Mouse (Mus musculus): ENCODE measurements around the gene Helz.

Helz gene

GRCm38 (mm10) chr11:107674006-107674405, 126.3 kb downstream of the Helz start:
- no peak for DNase-seq (ENCODE audit: low read depth, low spot score)

- no peak for DNase-seq (ENCODE audit: low read depth, low spot score)
These were observed 126.9 kb downstream of the Helz start for GRCm38 (mm10) chr11:107674601-107675000.

GRCm38 (mm10) chr11:107675246-107675645, 127.5 kb downstream of the Helz start:
- no peak for DNase-seq (ENCODE audit: low read depth, low spot score)

DNA sequence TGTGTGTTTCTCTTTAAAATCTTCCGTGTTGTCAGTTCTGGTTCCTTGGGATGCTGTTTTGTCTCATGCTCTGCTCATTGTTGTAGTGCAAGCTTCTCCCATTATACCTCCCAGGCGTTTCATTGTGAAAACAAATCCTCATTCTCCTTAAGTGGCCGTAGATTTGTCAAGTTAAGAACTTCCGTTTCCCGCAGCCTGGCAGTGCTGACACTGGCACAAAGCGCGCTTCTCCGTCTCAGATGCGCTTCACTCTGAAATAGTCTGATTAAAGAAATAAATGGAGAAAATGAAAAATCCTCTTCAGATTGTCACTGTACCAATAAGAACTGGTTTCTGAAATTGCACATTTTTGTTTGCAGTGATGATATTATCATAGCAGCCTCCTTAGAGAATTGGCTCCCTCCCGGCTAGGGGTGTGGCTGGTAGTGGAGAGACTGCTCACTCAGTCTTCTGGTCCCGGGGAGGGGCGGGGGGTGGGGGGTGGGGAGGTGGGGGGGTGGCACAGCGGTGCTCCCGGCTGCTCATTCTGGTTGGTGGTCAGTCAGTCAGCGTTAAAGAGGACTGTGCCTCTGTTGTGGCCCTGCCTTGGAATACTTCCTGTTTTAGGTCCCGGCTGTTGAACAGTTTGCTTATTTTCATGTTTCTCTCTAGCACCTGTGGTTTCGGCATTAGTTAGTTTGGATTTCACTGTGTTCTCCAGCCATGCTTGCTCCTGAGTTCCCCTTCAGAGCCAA, 128.6 kb downstream of the Helz start:
- no peak for DNase-seq (ENCODE audit: low read depth, low spot score)

GRCm38 (mm10) chr11:107682694-107683355, 135.1 kb downstream of the Helz start:
- DNase-seq (ENCODE audit: low read depth, low spot score) = no peak

GRCm38 (mm10) chr11:107683544-107684465, 136.1 kb downstream of the Helz start:
- DNase-seq (ENCODE audit: low read depth, low spot score) = peak; percentile 52

- peak; percentile 85 for DNase-seq (ENCODE audit: low read depth, low spot score)
These were observed 138.6 kb downstream of the Helz start for GRCm38 (mm10) chr11:107686290-107686689.

DNA sequence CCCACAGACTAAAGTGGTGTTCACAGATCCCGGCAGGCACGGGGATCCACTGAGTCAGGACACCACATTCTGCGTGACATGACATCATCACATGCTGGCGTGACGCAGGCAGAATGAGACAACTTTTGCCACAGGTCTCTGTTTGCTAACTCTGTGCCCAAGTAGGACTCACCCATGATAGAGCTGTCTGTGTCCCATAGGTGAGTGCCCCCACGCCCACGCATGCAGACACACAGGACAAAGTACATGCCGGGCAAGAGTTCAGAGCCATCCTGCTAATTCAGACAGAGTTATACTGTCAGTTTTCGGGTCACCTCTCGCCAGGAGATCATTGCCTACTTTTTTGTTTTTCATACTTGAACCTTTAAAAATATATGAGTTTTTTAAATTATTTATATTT, 140.8 kb downstream of the Helz start:
- no peak for DNase-seq (ENCODE audit: low read depth, low spot score)

- no peak for DNase-seq (ENCODE audit: low read depth, low spot score)
These were observed 143.8 kb downstream of the Helz start for GRCm38 (mm10) chr11:107691569-107691968.

GRCm38 (mm10) chr11:107693338-107693737, 145.6 kb downstream of the Helz start:
- DNase-seq (ENCODE audit: low read depth, low spot score) = no peak

DNA sequence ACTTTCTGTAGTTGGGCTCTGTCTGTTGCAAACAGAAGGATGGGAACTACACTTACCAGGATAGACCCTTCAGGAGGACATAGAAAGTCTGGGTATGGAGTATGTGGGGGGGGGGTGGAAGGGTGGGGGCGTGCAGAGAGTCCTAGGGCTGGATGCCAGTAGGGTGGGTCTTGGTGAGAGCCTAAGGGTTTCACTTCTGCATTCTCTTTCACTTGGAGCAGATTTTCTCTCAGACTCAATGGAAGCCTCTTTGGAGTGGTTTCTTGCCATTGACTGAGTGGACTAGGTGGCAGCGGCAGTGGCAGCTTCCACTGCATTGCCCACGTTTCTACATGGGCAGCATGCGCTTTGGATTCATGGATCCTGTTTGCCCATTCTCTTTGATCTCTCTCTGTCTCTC, 152.2 kb downstream of the Helz start:
- no peak for DNase-seq (ENCODE audit: low read depth, low spot score)

DNA sequence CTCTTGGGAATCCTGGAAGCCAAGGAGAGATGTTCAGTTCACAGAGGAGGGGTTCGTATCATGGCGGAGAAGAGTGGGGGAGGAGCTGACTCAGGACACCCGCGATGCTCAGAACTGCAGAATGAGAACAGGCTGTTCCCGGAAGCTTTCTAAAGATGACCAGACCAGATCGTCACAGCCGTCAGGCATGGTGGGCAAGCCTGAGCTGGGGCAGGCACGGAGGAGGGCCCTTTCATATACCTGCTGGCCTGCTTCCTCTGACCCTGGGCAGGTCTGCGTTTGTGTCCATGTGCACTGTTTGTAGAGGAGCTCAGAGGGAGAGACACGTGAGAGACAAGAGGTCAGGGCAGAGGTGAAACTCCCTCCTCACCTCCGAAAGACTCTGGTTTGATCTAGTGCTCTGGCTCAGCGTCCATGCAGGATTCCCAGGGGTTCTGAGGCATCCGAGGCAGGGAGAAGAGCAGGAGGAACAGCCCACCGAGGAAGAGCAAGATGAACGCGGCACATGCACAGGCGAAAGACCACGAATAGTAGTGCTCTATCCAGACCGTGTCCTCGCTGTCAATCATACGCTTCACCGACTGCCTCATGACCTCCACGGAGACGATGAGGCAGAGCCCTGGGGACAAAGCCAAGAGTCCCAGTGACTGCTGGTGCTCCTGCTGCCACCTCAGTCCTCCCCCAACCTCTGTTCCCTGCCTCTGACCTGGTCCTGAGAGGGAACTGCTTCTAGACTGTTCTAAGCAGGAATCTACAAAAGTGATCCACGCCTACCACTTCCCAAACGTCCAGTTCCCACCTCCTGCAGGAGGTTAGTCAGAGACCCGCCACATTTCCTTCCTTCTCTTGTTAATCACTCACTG, 155.8 kb downstream of the Helz start:
- no peak for DNase-seq (ENCODE audit: low read depth, low spot score)

DNA sequence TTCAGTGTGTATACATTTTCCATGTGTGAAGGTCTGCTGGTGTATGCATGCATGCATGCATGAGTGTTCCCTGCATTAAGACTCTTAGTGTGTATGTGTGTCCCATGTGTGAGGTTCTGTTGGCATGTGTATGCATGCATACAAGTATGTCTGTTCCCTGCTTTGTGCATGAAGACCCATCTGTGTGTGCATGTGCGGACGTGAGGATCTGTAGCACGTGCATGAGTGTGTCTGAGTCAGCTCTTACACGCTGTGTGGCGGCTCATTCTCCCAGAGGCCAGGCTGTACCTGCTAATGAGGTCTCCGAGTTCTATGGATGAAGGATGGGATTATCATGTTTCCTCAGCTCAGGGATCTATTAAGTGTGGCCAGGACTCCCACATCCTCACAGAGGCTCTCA, 157.3 kb downstream of the Helz start:
- no peak for DNase-seq (ENCODE audit: low read depth, low spot score)

GRCm38 (mm10) chr11:107705476-107706074, 157.8 kb downstream of the Helz start:
- no peak for DNase-seq (ENCODE audit: low read depth, low spot score)

DNA sequence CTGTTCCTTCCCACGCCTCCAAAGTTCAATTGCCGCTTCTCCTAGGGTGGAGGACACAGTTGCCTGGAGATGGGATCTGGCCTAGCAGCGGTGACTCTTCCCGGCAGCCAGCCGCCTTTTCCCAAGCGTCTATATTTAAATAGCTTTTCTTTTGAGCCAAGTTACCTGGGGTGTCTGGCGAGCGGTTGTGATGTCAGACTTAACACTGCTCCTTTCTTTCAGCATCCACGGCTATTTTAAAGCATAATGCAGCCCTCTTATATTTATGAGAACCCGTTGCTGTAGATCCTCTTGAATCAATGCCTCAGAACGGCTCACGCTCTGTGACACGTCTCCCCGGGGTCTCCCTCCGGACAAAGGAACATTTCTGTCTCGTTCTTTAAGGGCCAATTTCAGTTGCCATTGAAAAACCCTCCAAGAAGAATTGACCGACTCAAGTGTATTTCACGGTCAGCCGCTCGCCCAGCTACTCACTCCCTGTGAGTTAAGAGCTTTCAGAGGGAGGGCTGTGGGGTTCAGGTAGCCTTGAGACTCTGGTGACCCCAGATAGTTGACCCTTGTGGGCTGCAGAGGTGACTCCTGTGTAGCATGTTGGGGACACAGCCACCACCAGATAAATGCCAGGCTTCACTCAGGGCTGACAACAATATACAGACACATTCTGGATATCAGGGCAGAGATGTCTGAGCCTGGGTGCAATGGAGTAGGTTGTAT, 160.3 kb downstream of the Helz start:
- no peak for DNase-seq (ENCODE audit: low read depth, low spot score)

- DNase-seq (ENCODE audit: low read depth, low spot score) = no peak
These were observed 162.6 kb downstream of the Helz start for GRCm38 (mm10) chr11:107710379-107710778.

DNA sequence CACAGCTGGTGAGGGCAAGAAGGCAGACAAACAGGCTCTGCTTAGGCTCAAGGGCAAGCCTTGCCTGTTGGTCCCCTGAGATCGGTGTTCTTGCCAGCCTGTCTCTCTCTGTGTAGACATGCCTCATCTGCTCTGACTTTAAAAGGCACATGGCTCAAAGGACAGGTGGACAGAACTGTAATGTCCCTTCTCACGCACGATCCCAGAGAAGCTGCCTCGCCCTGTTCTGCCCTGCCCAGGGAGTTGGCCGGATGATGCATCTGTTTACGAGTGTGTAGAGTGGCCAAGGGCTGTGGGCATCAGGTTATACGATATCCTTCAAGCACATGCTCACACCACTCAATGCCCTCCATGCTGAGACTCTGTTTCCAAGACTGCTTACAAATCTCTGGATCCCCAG, 166.6 kb downstream of the Helz start:
- DNase-seq (ENCODE audit: low read depth, low spot score) = no peak

DNA sequence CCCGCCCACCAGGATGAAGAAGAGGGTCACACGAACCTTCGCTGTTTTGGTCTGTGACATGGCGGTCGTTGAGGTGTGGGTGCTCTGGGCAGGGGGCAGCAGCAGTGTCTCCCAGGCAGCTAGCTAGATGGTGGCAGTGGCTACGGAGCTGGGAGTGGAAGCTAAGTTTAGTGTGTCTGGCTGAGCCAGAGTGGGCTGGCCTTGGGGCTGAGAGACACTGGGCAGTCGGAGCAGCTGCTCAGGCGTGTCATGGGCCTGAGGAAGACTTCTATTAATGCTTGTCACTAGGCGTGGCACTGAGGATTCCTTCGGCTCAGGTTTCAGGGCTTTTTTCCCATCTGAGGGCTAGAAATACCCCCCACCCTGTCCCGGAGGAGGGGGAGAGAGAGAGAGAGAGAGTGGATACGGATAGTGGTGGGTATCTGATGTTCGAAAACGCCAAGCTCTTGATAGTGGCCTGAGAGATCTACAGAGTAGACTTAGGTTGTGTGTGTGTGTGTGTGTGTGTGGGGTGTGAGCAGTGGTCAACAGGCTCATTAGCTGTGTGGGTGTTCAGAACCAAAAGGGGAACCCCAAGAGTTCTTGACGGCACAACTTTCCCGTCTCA, 168.7 kb downstream of the Helz start, which contains the start of gene Cacng1:
Gene Cacng1, minus strand, starts transcription at position 191 of the 607 bp plus-strand sequence.
- DNase-seq (ENCODE audit: low read depth, low spot score) = no peak

- no peak for DNase-seq (ENCODE audit: low read depth, low spot score)
These were observed 172.7 kb downstream of the Helz start for GRCm38 (mm10) chr11:107720264-107721021.

Measured in ES-CJ7 (cell line).